Mouse (Mus musculus): ENCODE measurements at regions not wholly inside any gene's neighbourhood (a gene's known extent, or its start where the extent isn't known, plus 50 kb on each side); places are given as distances from the start of the nearest gene placed in this dataset.

DNA sequence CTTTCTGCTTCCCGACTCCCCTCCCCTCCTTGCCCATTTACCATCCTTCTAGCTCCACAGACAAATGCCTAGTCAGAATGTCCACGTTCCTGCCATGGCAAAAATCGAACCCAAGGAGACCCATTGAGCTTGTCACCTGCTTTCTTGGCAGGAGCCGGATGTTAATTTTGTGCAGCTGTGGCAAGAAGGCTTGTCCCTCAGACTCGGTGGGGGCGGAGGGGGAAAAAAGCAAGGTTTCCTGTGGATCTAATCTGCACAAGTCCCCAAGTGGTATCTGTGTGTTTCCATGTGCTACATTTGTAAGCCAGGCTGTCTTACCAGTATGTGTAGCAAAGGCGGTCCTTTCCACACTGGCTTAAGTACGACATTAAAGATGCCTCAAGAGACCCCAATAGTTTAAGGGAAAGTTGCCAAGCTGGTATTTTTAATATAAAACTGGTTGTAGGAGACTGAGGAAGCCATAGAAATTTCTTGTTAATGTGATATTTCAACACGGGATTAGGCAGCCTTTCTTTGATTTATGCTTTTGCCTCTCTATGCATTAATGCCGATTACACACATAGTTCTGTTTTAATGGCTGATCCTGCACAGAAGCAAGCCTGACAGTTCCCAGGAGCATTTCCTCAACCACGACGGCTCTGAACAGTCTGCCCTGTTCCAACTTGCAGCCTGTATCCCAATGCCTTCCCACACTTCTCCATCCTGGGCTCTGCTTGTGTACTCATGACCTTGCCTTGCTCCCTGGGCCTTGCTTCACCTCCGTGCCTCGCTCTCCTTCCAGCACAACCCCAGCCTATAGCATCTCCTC lies 138.9 kb upstream of the Plxnc1 start:
- no peaks in the 10 kb centered on the region for H3K36me3 ChIP-seq (ENCODE audit: control insufficient read depth, insufficient read depth, low read length, poor library complexity, severe bottlenecking)
- H3K9me3 ChIP-seq (replicated peaks; ENCODE audit: control insufficient read depth, insufficient read depth, low read length, poor library complexity, severe bottlenecking) = no peaks in the 10 kb centered on the region
- 0 out of 2 replicates have a peak, but pooled peaks cover 1% of the 10 kb centered on the region for H3K27me3 ChIP-seq (ENCODE audit: control insufficient read depth, insufficient read depth, low read length, poor library complexity, severe bottlenecking)
- TF ChIP-seq POLR2A (IDR thresholded peaks at IDR 0.05; ENCODE audit: insufficient read depth, low read length) = no peak
- TF ChIP-seq EP300 (IDR thresholded peaks at IDR 0.05; ENCODE audit: insufficient read depth, low read depth, low read length) = no peak
- TF ChIP-seq CTCF (IDR thresholded peaks at IDR 0.05; ENCODE audit: low read depth, low read length) = no peak
- no peak overlapping the region for H3K27ac ChIP-seq (ENCODE audit: insufficient read depth, low read length)
- H3K4me3 ChIP-seq (ENCODE audit: low read depth, low read length) = no peak overlapping the region
- H3K9ac ChIP-seq (ENCODE audit: low read depth, poor library complexity, severe bottlenecking) = no peak overlapping the region
- no peaks in the 10 kb centered on the region for H3K4me1 ChIP-seq (ENCODE audit: control insufficient read depth, insufficient read depth, low read length)

DNA sequence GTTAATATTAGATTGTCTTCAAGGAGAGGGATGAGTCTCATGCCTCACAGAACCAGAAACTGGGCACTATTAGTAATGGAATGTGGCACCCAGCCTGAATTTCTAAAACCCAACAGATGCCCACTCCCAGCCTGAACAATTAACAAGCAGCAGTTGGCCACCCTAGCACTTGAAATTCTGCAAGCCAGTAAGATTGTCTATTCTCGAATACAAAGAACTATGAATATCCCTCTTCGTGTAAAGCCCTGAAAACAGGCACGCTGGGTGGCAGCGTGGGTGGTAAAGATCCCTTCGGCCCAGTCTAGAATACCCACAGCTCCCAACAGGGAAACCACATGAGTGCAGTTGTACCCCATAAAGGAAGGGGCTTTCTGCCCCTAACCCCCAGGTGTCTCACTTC lies 138.0 kb upstream of the Plxnc1 start:
- Histone ChIP-seq H3K27ac (ENCODE audit: insufficient read depth, low read length) (no peak overlapping the region), H3K36me3 (ENCODE audit: control insufficient read depth, insufficient read depth, low read length, poor library complexity, severe bottlenecking) (no peaks in the 10 kb centered on the region), H3K4me3 (ENCODE audit: low read depth, low read length) (no peak overlapping the region), H3K27me3 (ENCODE audit: control insufficient read depth, insufficient read depth, low read length, poor library complexity, severe bottlenecking) (0 out of 2 replicates have a peak, but pooled peaks cover 1% of the 10 kb centered on the region), H3K9ac (ENCODE audit: low read depth, poor library complexity, severe bottlenecking) (no peak overlapping the region), H3K4me1 (ENCODE audit: control insufficient read depth, insufficient read depth, low read length) (no peaks in the 10 kb centered on the region), H3K9me3 (replicated peaks; ENCODE audit: control insufficient read depth, insufficient read depth, low read length, poor library complexity, severe bottlenecking) (no peaks in the 10 kb centered on the region)
- TF ChIP-seq CTCF (IDR thresholded peaks at IDR 0.05; ENCODE audit: low read depth, low read length) = no peak
- no peak for TF ChIP-seq POLR2A (IDR thresholded peaks at IDR 0.05; ENCODE audit: insufficient read depth, low read length)
- no peak for TF ChIP-seq EP300 (IDR thresholded peaks at IDR 0.05; ENCODE audit: insufficient read depth, low read depth, low read length)

GRCm38 (mm10) chr10:95079979-95080378 lies 135.3 kb upstream of the Plxnc1 start:
- Histone ChIP-seq H3K36me3 (ENCODE audit: control insufficient read depth, insufficient read depth, low read length, poor library complexity, severe bottlenecking) (no peaks in the 10 kb centered on the region), H3K27me3 (ENCODE audit: control insufficient read depth, insufficient read depth, low read length, poor library complexity, severe bottlenecking) (0 out of 2 replicates have a peak, but pooled peaks cover 1% of the 10 kb centered on the region), H3K4me1 (ENCODE audit: control insufficient read depth, insufficient read depth, low read length) (no peaks in the 10 kb centered on the region), H3K9ac (ENCODE audit: low read depth, poor library complexity, severe bottlenecking) (no peak overlapping the region), H3K4me3 (ENCODE audit: low read depth, low read length) (no peak overlapping the region), H3K9me3 (replicated peaks; ENCODE audit: control insufficient read depth, insufficient read depth, low read length, poor library complexity, severe bottlenecking) (no peaks in the 10 kb centered on the region), H3K27ac (ENCODE audit: insufficient read depth, low read length) (no peak overlapping the region)
- no peak for TF ChIP-seq POLR2A (IDR thresholded peaks at IDR 0.05; ENCODE audit: insufficient read depth, low read length)
- TF ChIP-seq CTCF (IDR thresholded peaks at IDR 0.05; ENCODE audit: low read depth, low read length) = no peak
- TF ChIP-seq EP300 (IDR thresholded peaks at IDR 0.05; ENCODE audit: insufficient read depth, low read depth, low read length) = no peak

DNA sequence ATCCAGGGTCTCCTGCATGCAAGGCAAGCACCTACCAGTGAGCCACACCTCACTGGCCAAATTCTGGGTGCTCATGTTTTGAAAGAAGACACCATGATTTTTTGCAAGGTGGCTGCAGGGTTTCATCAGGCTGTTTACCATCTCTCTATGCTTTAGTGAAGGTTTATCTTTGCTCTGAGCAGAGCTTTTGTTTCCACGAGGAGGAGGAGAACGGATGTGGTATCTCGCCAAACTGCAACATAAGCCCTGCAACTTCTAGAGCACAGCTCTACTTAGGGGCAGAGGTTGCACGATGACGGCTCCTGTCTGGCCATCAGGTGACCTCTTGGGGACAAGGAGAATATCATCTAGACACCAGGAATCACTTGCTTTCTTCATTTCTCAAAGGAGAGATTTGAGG lies 131.8 kb upstream of the Plxnc1 start:
- TF ChIP-seq POLR2A (IDR thresholded peaks at IDR 0.05; ENCODE audit: insufficient read depth, low read length) = no peak
- TF ChIP-seq EP300 (IDR thresholded peaks at IDR 0.05; ENCODE audit: insufficient read depth, low read depth, low read length) = no peak
- no peak for TF ChIP-seq CTCF (IDR thresholded peaks at IDR 0.05; ENCODE audit: low read depth, low read length)
- Histone ChIP-seq H3K36me3 (ENCODE audit: control insufficient read depth, insufficient read depth, low read length, poor library complexity, severe bottlenecking) (no peaks in the 10 kb centered on the region), H3K9me3 (replicated peaks; ENCODE audit: control insufficient read depth, insufficient read depth, low read length, poor library complexity, severe bottlenecking) (no peaks in the 10 kb centered on the region)

DNA sequence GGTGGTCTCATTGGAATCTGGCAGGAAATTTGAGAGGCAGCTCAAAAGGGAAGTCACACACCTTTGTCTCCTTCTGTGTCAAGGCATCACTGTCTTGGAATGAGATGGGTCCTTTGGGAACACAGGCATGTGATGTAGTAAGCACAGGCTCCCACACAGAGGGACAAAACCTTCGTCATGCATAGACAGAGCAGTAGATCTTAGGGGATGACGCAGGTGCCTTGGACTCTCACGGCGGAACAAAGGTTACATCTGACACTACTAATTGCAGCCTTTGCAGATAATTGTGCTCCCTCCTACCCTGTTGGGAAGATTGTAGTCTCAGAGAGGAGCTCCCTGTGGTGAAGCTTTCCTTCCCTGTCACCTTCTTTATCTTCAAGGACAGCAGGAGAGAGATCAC lies 131.3 kb upstream of the Plxnc1 start:
- Histone ChIP-seq H3K27ac (ENCODE audit: insufficient read depth, low read length) (no peak overlapping the region), H3K4me1 (ENCODE audit: control insufficient read depth, insufficient read depth, low read length) (no peaks in the 10 kb centered on the region), H3K36me3 (ENCODE audit: control insufficient read depth, insufficient read depth, low read length, poor library complexity, severe bottlenecking) (no peaks in the 10 kb centered on the region), H3K9me3 (replicated peaks; ENCODE audit: control insufficient read depth, insufficient read depth, low read length, poor library complexity, severe bottlenecking) (no peaks in the 10 kb centered on the region), H3K9ac (ENCODE audit: low read depth, poor library complexity, severe bottlenecking) (no peak overlapping the region), H3K4me3 (ENCODE audit: low read depth, low read length) (no peak overlapping the region), H3K27me3 (ENCODE audit: control insufficient read depth, insufficient read depth, low read length, poor library complexity, severe bottlenecking) (no peaks in the 10 kb centered on the region)
- no peak for TF ChIP-seq POLR2A (IDR thresholded peaks at IDR 0.05; ENCODE audit: insufficient read depth, low read length)

More for the DNA sequence above, 131.8 kb upstream of the Plxnc1 start:
- Histone ChIP-seq H3K9ac (ENCODE audit: low read depth, poor library complexity, severe bottlenecking) (no peak overlapping the region), H3K27ac (ENCODE audit: insufficient read depth, low read length) (no peak overlapping the region), H3K27me3 (ENCODE audit: control insufficient read depth, insufficient read depth, low read length, poor library complexity, severe bottlenecking) (no peaks in the 10 kb centered on the region), H3K4me3 (ENCODE audit: low read depth, low read length) (no peak overlapping the region), H3K4me1 (ENCODE audit: control insufficient read depth, insufficient read depth, low read length) (no peaks in the 10 kb centered on the region)

DNA sequence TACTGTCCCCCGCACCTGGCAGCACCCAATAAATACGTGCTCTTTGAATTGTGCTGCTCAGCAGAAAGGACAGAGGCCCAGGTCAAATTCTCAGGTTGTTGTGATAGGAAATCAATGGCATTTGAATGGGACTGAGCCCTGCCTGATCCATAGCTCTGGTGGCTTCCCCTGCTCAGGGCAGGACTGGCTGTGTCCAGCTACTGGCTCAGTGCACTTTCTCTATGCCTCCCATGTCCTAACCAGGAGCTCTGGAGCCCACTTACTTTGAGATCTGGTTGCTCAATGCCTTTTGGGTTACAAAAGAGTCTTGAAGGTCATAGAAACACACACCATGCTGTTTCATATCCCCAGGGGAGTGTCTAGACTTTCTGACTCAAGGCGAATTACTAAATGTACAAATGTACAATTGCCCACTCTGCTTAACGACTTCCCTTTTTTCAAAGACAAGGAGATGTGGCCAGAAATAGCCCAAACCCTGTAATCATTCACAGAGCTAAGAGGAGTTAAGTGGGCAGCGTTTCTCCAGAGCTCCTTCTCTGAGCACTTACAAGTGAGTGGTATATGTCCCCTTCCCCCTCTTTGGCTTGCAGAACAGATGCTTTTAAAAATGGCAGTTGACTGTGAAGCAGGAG lies 130.4 kb upstream of the Plxnc1 start:
- no peaks in the 10 kb centered on the region for H3K9me3 ChIP-seq (replicated peaks; ENCODE audit: control insufficient read depth, insufficient read depth, low read length, poor library complexity, severe bottlenecking)
- H3K27me3 ChIP-seq (ENCODE audit: control insufficient read depth, insufficient read depth, low read length, poor library complexity, severe bottlenecking) = no peaks in the 10 kb centered on the region
- H3K4me3 ChIP-seq (ENCODE audit: low read depth, low read length) = no peak overlapping the region
- no peaks in the 10 kb centered on the region for H3K36me3 ChIP-seq (ENCODE audit: control insufficient read depth, insufficient read depth, low read length, poor library complexity, severe bottlenecking)
- TF ChIP-seq CTCF (IDR thresholded peaks at IDR 0.05; ENCODE audit: low read depth, low read length) = no peak
- H3K9ac ChIP-seq (ENCODE audit: low read depth, poor library complexity, severe bottlenecking) = no peak overlapping the region
- no peak overlapping the region for H3K27ac ChIP-seq (ENCODE audit: insufficient read depth, low read length)
- H3K4me1 ChIP-seq (ENCODE audit: control insufficient read depth, insufficient read depth, low read length) = no peaks in the 10 kb centered on the region

Measured in ES-Bruce4 (cell line).